20 mouse cellular contexts compared by ENCODE assay signal in the genomic region with DNA sequence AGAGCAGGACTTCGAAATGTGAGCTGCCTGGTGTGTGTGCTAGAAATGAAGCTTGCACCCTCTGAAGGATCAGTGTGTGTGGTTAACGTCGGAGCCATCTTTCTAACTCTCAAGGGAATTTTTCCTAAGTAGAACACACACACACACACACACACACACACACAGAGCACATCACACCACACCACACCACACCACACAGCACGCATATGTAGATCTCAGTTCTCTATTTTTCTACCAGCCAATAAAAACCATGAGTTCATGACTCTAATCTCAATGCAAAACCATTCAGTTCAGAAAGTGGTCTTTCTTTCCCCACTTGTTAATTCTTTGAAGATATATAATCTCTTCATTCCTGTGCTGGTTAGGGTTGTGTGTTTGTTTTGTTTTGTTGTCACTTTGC. TPM values are rescaled to one million over a fixed set of nuclear protein-coding genes. Genes with fewer than 3 reads are reported as not detected.
DNase-seq lines count a peak whose midpoint lies in the region; ATAC-seq and TF ChIP-seq lines count a peak whose summit lies in the region.
"Had no signal": no experiment of that assay in that cellular context is flagged by ENCODE, and none has a peak within 500 bp of the region (broad histone marks: within the 10 kb centered on the region; RNA-seq: fewer than 3 reads in every experiment).

No protein-coding gene starts in this region.

- no peaks in the 10 kb centered on the region for H3K9me3 ChIP-seq in midbrain, embryonic 11.5 days (ENCODE audit: control insufficient read depth, low read length)
- no peaks in the 10 kb centered on the region for H3K9me3 ChIP-seq in midbrain, embryonic 16.5 days (replicated peaks; ENCODE audit: control insufficient read depth, low read length, poor library complexity, severe bottlenecking)
- H3K9me3 ChIP-seq: embryonic facial prominence, embryonic 15.5 days; forebrain, embryonic 15.5 days; heart, embryonic 13.5 days; hindbrain, embryonic 13.5 days; intestine, embryonic 15.5 days had no signal

- H3ac ChIP-seq in myocyte (ENCODE audit: control insufficient read depth, insufficient read length): no peak overlapping the region

- no peak overlapping the region for H3K9ac ChIP-seq in midbrain, embryonic 11.5 days (ENCODE audit: low read length)
- H3K9ac ChIP-seq in midbrain, embryonic 16.5 days (ENCODE audit: low read depth, low read length): no peak overlapping the region
- H3K9ac ChIP-seq: embryonic facial prominence, embryonic 15.5 days; forebrain, embryonic 15.5 days; heart, embryonic 13.5 days; hindbrain, embryonic 13.5 days; intestine, embryonic 15.5 days had no signal

- peak; percentile 27 for DNase-seq in heart, adult 11 months
- no peak for DNase-seq in heart, postnatal 36 days
- DNase-seq in midbrain, embryonic 11.5 days (ENCODE audit: low spot score, missing footprints): peak; percentile 35
- no peak for DNase-seq in cerebellum, adult 2 months
- DNase-seq in gastrocnemius, adult 18-20 months (ENCODE audit: low spot score): no peak
- DNase-seq: adrenal gland, postnatal 14 days; cerebellum, adult 11-12 months; cerebellum, adult 9-11 months; embryo, embryonic 11 days; gastrocnemius, postnatal 10 days had no signal

- no peaks in the 10 kb centered on the region for H3K4me1 ChIP-seq in midbrain, embryonic 11.5 days (ENCODE audit: control insufficient read depth, insufficient read depth, low read length)
- no peaks in the 10 kb centered on the region for H3K4me1 ChIP-seq in midbrain, embryonic 16.5 days (ENCODE audit: control insufficient read depth, insufficient read depth, low read length)
- H3K4me1 ChIP-seq in cerebellum, adult 2 months (ENCODE audit: control insufficient read depth, insufficient read depth, low read length): no peaks in the 10 kb centered on the region
- H3K4me1 ChIP-seq: forebrain, embryonic 15.5 days; hindbrain, embryonic 13.5 days; intestine, embryonic 15.5 days had no signal

- no peak overlapping the region for H3K4me2 ChIP-seq in midbrain, embryonic 11.5 days
- H3K4me2 ChIP-seq in midbrain, embryonic 16.5 days (ENCODE audit: low read length): no peak overlapping the region
- peak overlapping the region; percentile 31 for H3K4me2 ChIP-seq in myocyte (ENCODE audit: low read depth)
- H3K4me2 ChIP-seq: embryonic facial prominence, embryonic 15.5 days; forebrain, embryonic 15.5 days; heart, embryonic 13.5 days; hindbrain, embryonic 13.5 days; intestine, embryonic 15.5 days had no signal

- TF ChIP-seq CTCF in cerebellum, adult 2 months (IDR thresholded peaks at IDR 0.05; ENCODE audit: borderline replicate concordance, insufficient read depth, low read depth, low read length): no peak

- no peaks in the 10 kb centered on the region for H3K27me3 ChIP-seq in midbrain, embryonic 11.5 days (ENCODE audit: control insufficient read depth, insufficient read depth, low read length)
- H3K27me3 ChIP-seq in midbrain, embryonic 16.5 days (ENCODE audit: control insufficient read depth, insufficient read depth, low read depth, low read length): no peaks in the 10 kb centered on the region
- no peaks in the 10 kb centered on the region for H3K27me3 ChIP-seq in myocyte (ENCODE audit: control insufficient read depth, insufficient read depth, insufficient read length)
- no peaks in the 10 kb centered on the region for H3K27me3 ChIP-seq in cerebellum, adult 2 months (ENCODE audit: control insufficient read depth, insufficient read depth, low read length)
- H3K27me3 ChIP-seq: embryonic facial prominence, embryonic 15.5 days; forebrain, embryonic 15.5 days; heart, embryonic 13.5 days; hindbrain, embryonic 13.5 days; intestine, embryonic 15.5 days had no signal

- no peaks in the 10 kb centered on the region for H3K79me2 ChIP-seq in myocyte (ENCODE audit: control insufficient read depth, insufficient read depth)

- no peak for TF ChIP-seq POLR2A in myocyte (IDR thresholded peaks at IDR 0.05; ENCODE audit: insufficient read length, low read depth)
- no peak for TF ChIP-seq POLR2A in cerebellum, adult 2 months (IDR thresholded peaks at IDR 0.05; ENCODE audit: borderline replicate concordance, insufficient read depth, low read length)

- 82% methylated on average over 4 of the region's 4 CpGs for WGBS in midbrain, embryonic 11.5 days
- WGBS in midbrain, embryonic 16.5 days: 79% methylated on average over 4 of the region's 4 CpGs
- WGBS in cerebellum, adult 2 months: 76% methylated on average over 4 of the region's 4 CpGs

- no peak overlapping the region for H3K4me3 ChIP-seq in midbrain, embryonic 11.5 days (ENCODE audit: low read depth, low read length)
- no peak overlapping the region for H3K4me3 ChIP-seq in midbrain, embryonic 16.5 days (ENCODE audit: low read depth, low read length)
- H3K4me3 ChIP-seq in myocyte: no peak overlapping the region
- H3K4me3 ChIP-seq in cerebellum, adult 2 months (replicated peaks; ENCODE audit: insufficient read depth, low read depth, low read length): no peak overlapping the region
- H3K4me3 ChIP-seq: embryonic facial prominence, embryonic 15.5 days; erythroblast, embryonic 14.5 days; forebrain, embryonic 15.5 days; heart, embryonic 13.5 days; hindbrain, embryonic 13.5 days; intestine, embryonic 15.5 days had no signal

- ATAC-seq in midbrain, embryonic 11.5 days (ENCODE audit: low FRiP score): no peak
- ATAC-seq in midbrain, embryonic 16.5 days: no peak
- ATAC-seq: activated CD4-positive, CD25-positive, alpha-beta regulatory T cell, adult 4 months; forebrain, embryonic 15.5 days; intestine, embryonic 15.5 days; Patski had no signal

- no peaks in the 10 kb centered on the region for H3K36me3 ChIP-seq in midbrain, embryonic 11.5 days (ENCODE audit: control insufficient read depth, insufficient read depth, low read length)
- no peaks in the 10 kb centered on the region for H3K36me3 ChIP-seq in midbrain, embryonic 16.5 days (ENCODE audit: control insufficient read depth, insufficient read depth, low read length)
- no peaks in the 10 kb centered on the region for H3K36me3 ChIP-seq in myocyte (ENCODE audit: control insufficient read depth, insufficient read depth)
- H3K36me3 ChIP-seq: embryonic facial prominence, embryonic 15.5 days; forebrain, embryonic 15.5 days; heart, embryonic 13.5 days; hindbrain, embryonic 13.5 days; intestine, embryonic 15.5 days had no signal

- no peak overlapping the region for H3K27ac ChIP-seq in midbrain, embryonic 11.5 days (ENCODE audit: low read depth, low read length)
- no peak overlapping the region for H3K27ac ChIP-seq in midbrain, embryonic 16.5 days (ENCODE audit: low read length)
- H3K27ac ChIP-seq in cerebellum, adult 2 months (ENCODE audit: insufficient read depth, low read length): no peak overlapping the region
- H3K27ac ChIP-seq: embryonic facial prominence, embryonic 15.5 days; forebrain, embryonic 15.5 days; hindbrain, embryonic 13.5 days; intestine, embryonic 15.5 days had no signal

- intact Hi-C loops in heart, postnatal 36 days (cut with DNase I): no loop called here

TF ChIP-seq in myocyte, 11 proteins besides CTCF, POLR2A, EP300 and RAD21:
- TF ChIP-seq POLR2AphosphoS2 (IDR thresholded peaks at IDR 0.05; ENCODE audit: insufficient read length, low read depth): no peak
- no peak for TF ChIP-seq TCF3 (IDR thresholded peaks at IDR 0.05; ENCODE audit: insufficient read length, low read depth)
- TF ChIP-seq REST (IDR thresholded peaks at IDR 0.05; ENCODE audit: insufficient read depth, insufficient read length): no peak
- TF ChIP-seq USF1 (IDR thresholded peaks at IDR 0.05; ENCODE audit: low read depth): no peak
- no peak for TF ChIP-seq SRF (IDR thresholded peaks at IDR 0.05; ENCODE audit: control insufficient read depth, insufficient read length, low read depth)

RNA-seq across cellular contexts. Expression of a gene that starts 39.4 kb away (rescaled TPM):
- under 1 TPM; 0.08 to 0.11 TPM for total RNA-seq in heart, postnatal 36 days (2021)
- polyA plus RNA-seq in midbrain, embryonic 11.5 days (2014; fragmentation: Nextera tagmentation; extraction: Ambion mirVana): 0.04 and 0.05 TPM in 2 replicates
- polyA plus RNA-seq in midbrain, embryonic 16.5 days (2015; fragmentation: Nextera tagmentation; extraction: Ambion mirVana): 0.32 and 0.36 TPM in 2 replicates
- polyA plus RNA-seq in myocyte (2012; fragmentation: generic; extraction: Trizol): 0.01 TPM
- 1.9 and 2.4 TPM in 2 replicates for polyA plus RNA-seq in cerebellum, adult 2 months (2012; rRNA removed)
- under 1 TPM; 0.02 to 0.05 TPM for total RNA-seq in gastrocnemius, adult 18-20 months (2021)

Comparison
In these comparisons a context has a peak if more than half of its experiments do, and no peak if none do; other contexts are left out.
1. DNase-seq: peak in heart, adult 11 months (single experiment) and midbrain, embryonic 11.5 days (single experiment); none in heart, postnatal 36 days (0 of 2), cerebellum, adult 2 months (0 of 2) and gastrocnemius, adult 18-20 months (single experiment).